Mouse (Mus musculus) liver, embryonic 12.5 days (tissue): ENCODE results near the gene Pnkd. TPM values are rescaled to one million over a fixed set of nuclear protein-coding genes. Genes with fewer than 3 reads are reported as not detected.
A peak's percentile ranks its signal among the peaks of the same experiment; 100 is the strongest.

Experiments
- ATAC-seq: fragments of 200-750 bp; cut with Nextera tagmentation; 2 replicates; pipeline ENCODE4 v1.8.0; 2017; ENCODE audit warnings: moderate number of reproducible peaks, mild to moderate bottlenecking, moderate library complexity
- H3K27ac ChIP-seq: fragments of 300-500 bp; sonication (generic); 2 replicates; pipeline ENCODE4 v1.5.1; 2016; ENCODE audit warnings: mild to moderate bottlenecking
- H3K27me3 ChIP-seq: fragments of 300-500 bp; sonication (generic); replicated peaks from 2 replicates; pipeline ENCODE4 v1.6.1; 2016; ENCODE audit warnings: mild to moderate bottlenecking, moderate library complexity
- H3K36me3 ChIP-seq: fragments of 300-500 bp; sonication (generic); 2 replicates; pipeline ENCODE4 v1.6.1; 2016; ENCODE audit warnings: mild to moderate bottlenecking, moderate library complexity
- H3K4me1 ChIP-seq: fragments of 300-500 bp; sonication (generic); 2 replicates; pipeline ENCODE4 v1.6.1; 2016
- H3K4me2 ChIP-seq: fragments of 300-500 bp; sonication (generic); 2 replicates; pipeline ENCODE4 v1.6.1; 2016; ENCODE audit warnings: mild to moderate bottlenecking, moderate library complexity
- H3K4me3 ChIP-seq: fragments of 300-500 bp; sonication (generic); 2 replicates; pipeline ENCODE4 v1.5.1; 2016; ENCODE audit warnings: mild to moderate bottlenecking, moderate library complexity
- H3K9ac ChIP-seq: fragments of 300-500 bp; sonication (generic); 2 replicates; pipeline ENCODE4 v1.6.1; 2016; ENCODE audit warnings: mild to moderate bottlenecking, moderate library complexity
- H3K9me3 ChIP-seq: fragments of 300-500 bp; sonication (generic); replicated peaks from 2 replicates; pipeline ENCODE4 v1.6.1; 2016; ENCODE audit warnings: mild to moderate bottlenecking, moderate library complexity
- WGBS: fragments of 180-500 bp; shearing (Covaris S2); methylation state at CpG from one replicate; pipeline ENCODE4 v1.1.7; 2016; ENCODE audit not compliant: insufficient replicate concordance; 5-methylcytosine and 5-hydroxymethylcytosine counted together
- polyA plus RNA-seq: library from polyadenylated mRNA; unstranded; fragments of >200 nt; fragmentation: Nextera tagmentation; extraction: Ambion mirVana; gene quantifications from 2 replicates; pipeline ENCODE4 v1.2.1, GENCODE M21; 2016

The Pnkd gene
- polyA plus RNA-seq, result 45.7 and 48.7 TPM in 2 replicates

- no peaks in the 10 kb centered on the region for H3K27me3 ChIP-seq
- H3K4me2 ChIP-seq, result peak within 1 kb of the TSS; percentile 95
- H3K9me3 ChIP-seq, result no peaks in the 10 kb centered on the region
- peak within 1 kb of the TSS; percentile 78 for H3K9ac ChIP-seq
- peak within 1 kb of the TSS; percentile 80 for H3K27ac ChIP-seq
- H3K36me3 ChIP-seq, result peaks cover 57% of the 10 kb centered on the region
- H3K4me3 ChIP-seq, result peak within 1 kb of the TSS; percentile 70
- peaks cover 60% of the 10 kb centered on the region for H3K4me1 ChIP-seq
- ATAC-seq, result peak; percentile 94
- under 1% methylated on average over 56 of the region's 56 CpGs for WGBS
These were observed at the start of gene Pnkd, which contains the start of gene Aamp for GRCm38 (mm10) chr1:74284543-74285160. Gene Pnkd (plus strand): TSS chr1:74284930. Gene Aamp (minus strand): TSS chr1:74284738.

DNA sequence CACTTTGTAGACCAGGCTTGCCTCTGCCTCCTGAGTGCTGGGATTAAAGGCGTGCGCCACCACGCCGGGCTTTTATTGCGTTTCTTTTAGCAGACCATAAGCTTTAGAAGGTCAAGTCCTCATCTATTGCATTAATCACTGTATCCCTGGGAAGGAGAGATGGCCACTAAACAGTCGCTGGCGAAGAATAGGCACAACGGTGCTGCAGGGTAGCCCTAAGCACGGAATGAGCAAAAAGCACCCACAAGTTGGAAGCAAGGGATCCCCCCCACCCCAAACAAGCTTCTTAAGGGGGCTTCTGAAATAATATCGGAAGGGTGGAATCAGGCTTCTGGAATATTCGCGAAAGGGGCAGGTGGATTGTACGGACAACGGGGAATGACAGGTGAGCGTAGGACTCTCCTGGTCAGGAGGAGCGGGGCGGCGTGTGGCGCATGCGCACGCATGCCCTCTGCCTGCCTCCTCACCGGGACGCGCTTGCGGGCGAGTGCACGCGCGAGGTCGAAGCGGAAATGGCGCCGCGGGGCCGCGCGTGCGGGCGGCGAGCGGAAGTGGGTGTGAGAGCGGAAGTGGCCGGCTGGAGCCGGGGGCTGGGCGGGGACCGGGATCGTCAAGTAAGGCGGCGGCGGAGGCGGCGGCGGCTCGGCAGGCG, 48.7 kb upstream of the Pnkd start, which contains the start of gene Arpc2:
Arpc2 (plus strand) TSS at position 147 of the 652 bp plus-strand sequence.
- Histone ChIP-seq H3K27me3 (no peaks in the 10 kb centered on the region), H3K4me2 (peak within 1 kb of the TSS; percentile 85), H3K4me1 (peaks cover 49% of the 10 kb centered on the region), H3K36me3 (peaks cover 12% of the 10 kb centered on the region), H3K4me3 (peak within 1 kb of the TSS; percentile 99), H3K27ac (peak within 1 kb of the TSS; percentile 97), H3K9ac (peak within 1 kb of the TSS; percentile 94), H3K9me3 (no peaks in the 10 kb centered on the region)
- 4% methylated on average over 55 of the region's 55 CpGs for WGBS
- ATAC-seq, result peak; percentile 86

DNA sequence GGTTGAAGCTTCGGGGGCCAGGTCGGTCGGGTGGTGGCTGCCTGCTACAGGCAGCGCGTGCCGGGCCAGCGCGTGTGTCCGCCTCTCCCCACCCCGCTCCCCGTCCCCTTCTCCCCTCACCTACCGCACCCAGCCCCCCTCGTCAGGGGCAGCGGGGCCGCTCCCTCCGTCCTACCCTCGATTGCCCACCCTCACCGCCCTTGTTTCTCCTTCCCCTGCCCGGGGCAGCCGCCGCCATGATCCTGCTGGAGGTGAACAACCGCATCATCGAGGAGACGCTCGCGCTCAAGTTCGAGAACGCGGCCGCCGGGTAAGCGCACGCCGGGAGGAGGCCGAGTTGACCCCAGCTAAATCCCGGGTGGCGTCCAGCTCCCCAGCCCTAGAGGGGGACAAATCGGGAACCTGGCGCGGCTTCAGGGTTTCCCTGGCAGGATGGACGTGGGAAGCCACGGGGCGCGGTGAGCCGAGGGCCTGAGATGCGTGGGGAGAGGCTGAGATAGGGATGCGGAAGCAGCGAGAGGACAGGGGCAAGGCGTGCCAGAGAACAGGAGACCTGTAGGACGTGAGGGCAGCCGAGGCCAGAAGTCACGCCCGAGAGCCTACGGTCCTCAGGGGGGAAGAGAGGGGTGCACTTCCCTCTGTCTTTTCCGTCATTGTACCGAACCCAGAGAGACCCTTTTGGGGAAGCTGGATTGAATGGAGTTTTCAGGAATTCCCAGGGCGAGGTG, 48.0 kb upstream of the Pnkd start:
- peak; percentile 60 for ATAC-seq
- Histone ChIP-seq H3K9me3 (no peaks in the 10 kb centered on the region), H3K36me3 (peaks cover 14% of the 10 kb centered on the region), H3K27me3 (no peaks in the 10 kb centered on the region), H3K27ac (peak overlapping the region; percentile 97), H3K4me2 (peak overlapping the region; percentile 85), H3K4me1 (peaks cover 48% of the 10 kb centered on the region), H3K9ac (peak overlapping the region; percentile 94), H3K4me3 (peak overlapping the region; percentile 99)
- under 1% methylated on average over 52 of the region's 57 CpGs for WGBS

DNA sequence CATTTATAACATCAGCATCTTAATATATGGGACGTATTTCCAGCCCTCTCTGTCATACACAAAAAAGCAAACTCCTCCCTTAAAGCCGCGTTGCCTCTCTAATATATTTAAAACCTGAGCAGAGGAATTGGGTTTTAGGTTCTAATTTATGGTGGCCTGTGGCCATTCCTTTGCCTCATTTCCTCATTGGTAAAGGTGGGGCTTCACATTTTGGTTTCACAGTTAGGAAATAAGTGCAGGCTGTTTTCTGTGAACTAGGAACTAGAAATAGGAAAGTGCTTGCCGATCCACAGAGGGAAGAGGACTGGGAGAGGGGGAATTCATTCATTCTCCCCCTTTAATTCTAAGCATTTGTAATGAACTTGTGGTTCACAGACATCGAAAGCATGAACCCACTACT, 47.1 kb upstream of the Pnkd start:
- no peak for ATAC-seq
- Histone ChIP-seq H3K4me2 (peak overlapping the region; percentile 85), H3K4me3 (peak overlapping the region; percentile 99), H3K9me3 (no peaks in the 10 kb centered on the region), H3K36me3 (peaks cover 22% of the 10 kb centered on the region), H3K27ac (peak overlapping the region; percentile 97), H3K27me3 (no peaks in the 10 kb centered on the region), H3K9ac (peak overlapping the region; percentile 94), H3K4me1 (peaks cover 53% of the 10 kb centered on the region)
- WGBS, result 10% methylated on average over 5 of the region's 5 CpGs

DNA sequence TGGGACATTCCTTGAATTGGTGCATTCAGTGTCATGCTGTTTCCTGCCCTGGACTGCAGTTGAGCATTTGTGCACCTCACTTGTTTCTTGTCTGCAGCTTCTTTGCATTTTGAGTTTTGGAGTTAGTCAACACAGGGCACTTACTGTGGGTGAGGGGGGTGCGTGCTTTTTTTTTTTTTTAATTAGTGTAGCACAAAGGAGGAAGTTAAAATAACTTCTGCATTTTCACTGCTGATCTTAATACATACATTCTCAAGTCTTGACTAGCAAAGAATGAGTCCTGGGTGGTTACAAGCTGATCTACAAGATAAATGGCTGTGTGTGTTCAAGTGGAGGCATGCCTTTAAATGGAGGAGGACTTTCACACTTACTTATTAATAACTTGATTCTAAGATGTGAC, 46.6 kb upstream of the Pnkd start:
- WGBS, result 18% methylated on average over 1 of the region's 1 CpGs
- Histone ChIP-seq H3K4me3 (peak overlapping the region; percentile 99), H3K4me2 (peak overlapping the region; percentile 85), H3K4me1 (peaks cover 58% of the 10 kb centered on the region), H3K27me3 (no peaks in the 10 kb centered on the region), H3K9me3 (no peaks in the 10 kb centered on the region), H3K27ac (peak overlapping the region; percentile 97), H3K9ac (peak overlapping the region; percentile 94), H3K36me3 (peaks cover 27% of the 10 kb centered on the region)
- ATAC-seq, result no peak

DNA sequence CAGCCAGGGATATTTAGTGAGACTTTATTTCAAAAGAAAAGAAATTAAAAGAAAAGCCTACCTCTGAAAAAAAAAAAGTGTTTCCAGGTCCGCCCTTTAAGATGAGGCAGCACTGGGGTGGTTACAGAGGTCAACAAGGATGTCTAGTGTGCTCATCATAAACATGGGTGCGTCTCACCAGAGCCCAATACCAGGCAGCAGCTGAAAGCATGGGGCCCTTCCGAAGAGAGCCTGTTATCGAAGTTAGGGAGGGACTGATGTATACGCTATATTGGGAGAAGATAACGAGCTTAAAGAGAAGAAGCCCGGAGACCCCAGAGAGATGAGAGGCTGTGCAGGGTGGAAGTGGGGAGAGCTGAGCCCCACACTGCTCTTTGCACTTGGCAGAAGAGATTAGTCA, 45.6 kb upstream of the Pnkd start:
- Histone ChIP-seq H3K9ac (peak overlapping the region; percentile 94), H3K27me3 (no peaks in the 10 kb centered on the region), H3K9me3 (no peaks in the 10 kb centered on the region), H3K4me3 (peak overlapping the region; percentile 99), H3K4me2 (peak overlapping the region; percentile 85), H3K4me1 (peaks cover 68% of the 10 kb centered on the region), H3K36me3 (peaks cover 33% of the 10 kb centered on the region), H3K27ac (peak overlapping the region; percentile 97)
- WGBS, result 5% methylated on average over 7 of the region's 7 CpGs
- peak; percentile 76 for ATAC-seq

DNA sequence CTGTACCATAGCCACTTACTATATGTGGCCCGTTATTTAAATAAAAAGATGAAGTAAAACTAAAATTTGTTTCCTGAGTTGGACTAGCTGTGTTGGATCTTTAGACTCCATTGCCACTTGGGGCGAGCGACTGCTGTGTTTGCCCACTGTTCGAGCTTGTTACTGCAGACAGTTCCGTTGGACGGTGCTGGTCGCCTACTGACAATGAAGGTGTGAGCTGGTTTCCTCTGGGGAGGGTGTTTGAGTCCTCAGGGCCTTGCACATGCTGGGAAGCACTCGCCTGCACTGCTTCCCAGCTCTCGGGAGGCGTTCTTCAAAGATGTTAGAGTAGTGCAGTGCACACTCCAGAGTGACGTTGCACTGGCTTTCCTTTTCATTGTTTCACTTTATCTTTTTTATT, 45.1 kb upstream of the Pnkd start:
- H3K9ac ChIP-seq, result peak overlapping the region; percentile 94
- 27% methylated on average over 11 of the region's 11 CpGs for WGBS
- no peaks in the 10 kb centered on the region for H3K9me3 ChIP-seq
- peak overlapping the region; percentile 85 for H3K4me2 ChIP-seq
- H3K4me1 ChIP-seq, result peaks cover 73% of the 10 kb centered on the region
- peak overlapping the region; percentile 99 for H3K4me3 ChIP-seq
- H3K27me3 ChIP-seq, result no peaks in the 10 kb centered on the region
- peak overlapping the region; percentile 97 for H3K27ac ChIP-seq
- no peak for ATAC-seq
- H3K36me3 ChIP-seq, result peaks cover 33% of the 10 kb centered on the region

GRCm38 (mm10) chr1:74240311-74240710, 44.4 kb upstream of the Pnkd start:
- WGBS, result 53% methylated on average over 6 of the region's 6 CpGs
- Histone ChIP-seq H3K9me3 (no peaks in the 10 kb centered on the region), H3K4me3 (peak overlapping the region; percentile 99; the same call in 1 of the 2 replicates), H3K36me3 (peaks cover 33% of the 10 kb centered on the region), H3K4me1 (peaks cover 78% of the 10 kb centered on the region), H3K27me3 (no peaks in the 10 kb centered on the region), H3K9ac (peak overlapping the region; percentile 35; the same call in 1 of the 2 replicates), H3K4me2 (peak overlapping the region; percentile 85), H3K27ac (peak overlapping the region; percentile 97)
- ATAC-seq, result no peak

DNA sequence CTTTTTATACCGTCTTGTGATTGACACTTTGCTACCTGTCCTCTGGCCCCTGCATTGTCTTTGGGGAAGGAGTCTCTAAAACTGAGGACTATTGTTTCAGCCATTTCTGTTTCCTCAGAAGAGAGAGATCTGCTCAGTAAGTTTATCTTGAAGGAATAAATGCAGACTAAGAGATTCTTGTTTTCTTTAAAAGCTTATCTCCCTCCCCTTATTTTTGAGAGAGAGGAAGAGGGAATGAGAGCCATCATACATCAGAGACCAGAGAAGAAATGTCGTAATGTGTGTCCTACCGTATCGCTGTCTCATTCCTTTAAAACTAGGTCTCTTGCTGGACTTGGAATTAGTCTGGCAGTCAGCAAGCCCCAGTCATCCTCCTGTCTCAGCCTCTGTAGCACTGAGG, 43.9 kb upstream of the Pnkd start:
- Histone ChIP-seq H3K9ac (peak overlapping the region; percentile 35; the same call in 1 of the 2 replicates), H3K4me3 (no peak overlapping the region), H3K27me3 (no peaks in the 10 kb centered on the region), H3K4me2 (peak overlapping the region; percentile 85), H3K27ac (peak overlapping the region; percentile 97), H3K9me3 (no peaks in the 10 kb centered on the region), H3K36me3 (peaks cover 35% of the 10 kb centered on the region), H3K4me1 (peaks cover 80% of the 10 kb centered on the region)
- 64% methylated on average over 4 of the region's 4 CpGs for WGBS
- ATAC-seq, result no peak

DNA sequence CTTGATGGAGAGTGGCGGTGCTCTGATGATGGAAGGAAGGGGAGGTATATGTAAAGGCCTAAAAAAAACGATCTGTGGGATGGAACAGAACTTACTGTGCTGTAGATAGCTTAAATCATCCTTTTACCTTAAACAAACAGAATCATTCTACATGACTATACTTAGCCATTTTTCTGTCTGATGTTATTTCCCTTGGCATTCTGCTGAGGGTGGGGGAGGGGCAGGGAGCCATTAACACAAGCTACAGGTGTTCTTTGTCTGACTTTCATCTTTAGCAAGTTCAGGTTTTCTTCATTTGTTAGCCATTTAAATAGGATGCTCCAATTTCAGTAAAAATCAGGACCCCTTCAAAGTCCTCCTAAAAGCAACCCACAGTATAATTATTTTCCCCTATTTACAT, 39.2 kb upstream of the Pnkd start:
- Histone ChIP-seq H3K27me3 (no peaks in the 10 kb centered on the region), H3K4me2 (no peak overlapping the region), H3K4me1 (peaks cover 85% of the 10 kb centered on the region), H3K36me3 (peaks cover 71% of the 10 kb centered on the region), H3K27ac (no peak overlapping the region), H3K9ac (no peak overlapping the region), H3K9me3 (no peaks in the 10 kb centered on the region), H3K4me3 (no peak overlapping the region)
- WGBS, result 69% methylated on average over 2 of the region's 2 CpGs
- no peak for ATAC-seq

DNA sequence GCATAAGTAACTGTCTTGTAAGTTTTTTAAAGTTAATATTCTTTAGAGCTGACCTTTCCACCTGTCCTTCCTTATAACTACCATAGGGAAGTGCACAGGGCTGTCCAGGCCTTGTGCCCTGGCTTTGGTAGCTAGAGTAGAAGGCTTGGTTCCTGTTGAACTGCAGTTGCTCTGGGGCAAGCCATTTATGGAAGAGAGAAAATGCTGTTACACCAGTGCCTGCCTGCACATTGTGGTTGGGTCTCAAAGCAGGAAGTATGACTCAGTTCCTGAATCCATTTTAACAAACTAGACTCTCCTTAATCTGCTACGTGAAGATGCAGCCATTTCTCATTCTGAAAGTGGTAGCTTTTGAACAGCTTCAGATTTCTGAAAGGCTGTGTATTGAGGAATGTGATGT, 35.9 kb upstream of the Pnkd start:
- H3K4me1 ChIP-seq, result peaks cover 55% of the 10 kb centered on the region
- no peaks in the 10 kb centered on the region for H3K27me3 ChIP-seq
- H3K27ac ChIP-seq, result peak overlapping the region; percentile 66
- H3K4me3 ChIP-seq, result no peak overlapping the region
- ATAC-seq, result peak; percentile 44
- H3K36me3 ChIP-seq, result peaks cover 79% of the 10 kb centered on the region
- H3K9me3 ChIP-seq, result no peaks in the 10 kb centered on the region
- H3K9ac ChIP-seq, result no peak overlapping the region
- 33% methylated on average over 1 of the region's 1 CpGs for WGBS
- H3K4me2 ChIP-seq, result no peak overlapping the region
